Mouse (Mus musculus) lung, postnatal 0 days (tissue): ENCODE measurements around the gene Ubr4.

ENCODE experiments used
- CTCF ChIP-seq: IDR thresholded peaks from 2 replicates; pipeline ENCODE4 v1.5.1; 2016; ENCODE audit warnings: antibody characterized with exemption, mild to moderate bottlenecking
- EP300 ChIP-seq: IDR thresholded peaks from 2 replicates; pipeline ENCODE4 v1.6.1; 2016; ENCODE audit warnings: antibody characterized with exemption, mild to moderate bottlenecking, control low read depth

DNA sequence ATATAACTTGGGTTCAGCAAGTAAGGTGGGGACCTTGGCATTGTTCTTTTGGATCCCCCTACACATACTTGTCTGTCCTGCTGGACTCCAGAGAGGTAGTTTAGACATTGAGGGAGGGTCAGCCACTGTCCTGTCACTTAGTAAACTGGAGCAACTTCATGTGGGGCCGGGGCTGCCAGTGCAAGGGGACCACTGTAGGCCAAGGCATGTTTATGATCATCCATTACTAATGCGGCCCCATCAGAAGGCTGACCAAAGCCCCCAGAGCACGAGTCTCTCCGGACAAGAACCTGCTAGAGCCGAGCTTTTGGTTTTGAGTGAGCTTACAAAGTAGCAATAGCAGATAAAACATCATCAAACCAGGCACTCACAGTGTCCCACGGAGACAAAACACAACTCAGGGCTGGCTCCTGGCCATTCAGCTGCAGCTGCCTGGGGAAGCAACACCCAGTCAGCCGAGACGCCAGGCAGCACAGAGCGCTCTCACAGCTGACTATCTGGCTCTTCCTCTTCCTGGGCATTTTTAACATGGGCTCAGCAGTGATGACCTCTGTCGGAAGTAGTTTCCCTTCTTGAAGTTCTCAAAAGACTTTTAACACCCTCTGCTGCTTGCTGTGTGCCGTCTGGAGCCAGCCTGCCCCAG, 138.1 kb downstream of the Ubr4 start:
- TF ChIP-seq CTCF = no peak
- TF ChIP-seq EP300 = no peak
